Mouse (Mus musculus): ENCODE measurements at regions not wholly inside any gene's neighbourhood (a gene's known extent, or its start where the extent isn't known, plus 50 kb on each side); places are given as distances from the start of the nearest gene placed in this dataset.

DNA sequence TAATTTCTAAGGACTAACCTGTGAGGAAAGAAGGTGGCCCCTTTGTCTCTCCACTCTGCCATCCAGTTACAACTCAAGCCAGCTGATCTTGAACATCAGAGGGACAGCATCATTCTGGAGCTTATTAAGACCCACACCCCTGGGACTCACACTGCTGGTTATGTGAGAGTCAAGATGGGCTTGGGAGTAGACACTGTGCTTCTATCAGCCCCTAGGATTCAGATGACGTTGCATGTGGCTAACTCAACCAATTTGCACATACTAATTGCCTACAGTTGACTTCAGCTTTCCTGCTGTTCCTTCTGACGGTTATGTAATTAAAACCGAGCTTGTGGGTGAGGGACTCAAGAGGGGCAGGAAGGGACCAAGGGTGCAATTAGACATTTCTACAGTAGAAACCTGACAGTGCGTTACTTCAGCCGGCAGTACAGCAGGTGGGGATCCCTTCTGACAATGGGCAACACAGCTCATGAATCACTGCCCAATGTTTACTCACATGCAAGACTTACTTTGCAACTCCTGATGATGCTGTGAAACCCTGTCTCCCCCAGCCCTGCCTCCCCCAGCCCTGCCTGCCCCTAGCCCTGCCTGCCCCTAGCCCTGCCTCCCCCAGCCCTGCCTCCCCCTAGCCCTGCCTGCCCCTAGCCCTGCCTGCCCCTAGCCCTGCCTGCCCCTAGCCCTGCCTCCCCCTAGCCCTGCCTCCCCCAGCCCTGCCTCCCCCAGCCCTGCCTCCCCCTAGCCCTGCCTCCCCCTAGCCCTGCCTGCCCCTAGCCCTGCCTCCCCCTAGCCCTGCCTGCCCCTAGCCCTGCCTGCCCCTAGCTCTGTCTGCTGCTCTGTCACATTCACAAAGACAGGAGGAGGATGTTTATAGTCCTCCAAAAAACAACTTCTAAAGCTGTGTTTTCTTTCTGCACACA lies 255.8 kb downstream of the Gm7361 start:
- TF ChIP-seq CTCF (IDR thresholded peaks at IDR 0.05; ENCODE audit: low read depth), result no peak
- TF ChIP-seq EP300 (optimal IDR thresholded peaks at IDR 0.05), result no peak

All from stomach, postnatal 0 days (tissue).